Mouse (Mus musculus) right cerebral cortex, postnatal 25 days (tissue): ENCODE measurements around the gene Actr1a.

Source experiments
- DNase-seq: peaks from one replicate; pipeline ENCODE4 v3.0.0; 2022

Gene Actr1a

DNA sequence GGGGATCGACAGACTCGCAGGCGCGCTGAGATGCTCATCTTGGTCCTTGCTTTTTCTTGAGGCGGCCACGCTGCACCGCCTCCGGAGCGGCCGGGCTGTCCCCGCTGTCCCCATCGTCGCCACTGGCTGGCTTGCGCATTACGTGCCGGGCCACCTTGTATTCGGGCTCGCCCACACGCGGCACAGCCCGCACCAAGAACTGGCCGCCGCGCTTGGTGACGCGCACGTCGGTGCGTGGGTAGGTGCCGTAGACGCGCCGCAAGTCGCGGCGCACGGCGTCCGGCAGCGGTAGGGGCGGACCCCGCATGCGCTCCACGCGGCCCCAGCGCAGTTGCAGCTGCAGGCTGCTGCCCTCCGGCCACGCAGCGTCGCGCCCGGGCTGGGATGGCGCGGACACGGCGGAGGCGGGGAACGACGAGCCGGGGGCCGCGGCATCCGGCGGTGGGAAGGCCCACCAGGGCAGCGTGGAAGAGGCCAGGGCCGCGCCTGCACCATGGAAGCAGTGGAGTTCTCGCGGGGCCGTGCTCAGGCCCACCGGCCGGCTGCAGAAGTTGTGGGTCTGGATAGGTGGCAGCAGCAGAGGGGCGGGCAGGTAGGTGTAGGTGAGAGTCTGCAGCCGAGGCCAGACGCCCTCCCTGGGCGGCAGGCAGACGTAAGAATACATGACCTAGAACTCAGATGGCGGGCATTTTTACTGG, 46.6 kb downstream of the Actr1a start:
- DNase-seq, result peak; percentile 94

DNA sequence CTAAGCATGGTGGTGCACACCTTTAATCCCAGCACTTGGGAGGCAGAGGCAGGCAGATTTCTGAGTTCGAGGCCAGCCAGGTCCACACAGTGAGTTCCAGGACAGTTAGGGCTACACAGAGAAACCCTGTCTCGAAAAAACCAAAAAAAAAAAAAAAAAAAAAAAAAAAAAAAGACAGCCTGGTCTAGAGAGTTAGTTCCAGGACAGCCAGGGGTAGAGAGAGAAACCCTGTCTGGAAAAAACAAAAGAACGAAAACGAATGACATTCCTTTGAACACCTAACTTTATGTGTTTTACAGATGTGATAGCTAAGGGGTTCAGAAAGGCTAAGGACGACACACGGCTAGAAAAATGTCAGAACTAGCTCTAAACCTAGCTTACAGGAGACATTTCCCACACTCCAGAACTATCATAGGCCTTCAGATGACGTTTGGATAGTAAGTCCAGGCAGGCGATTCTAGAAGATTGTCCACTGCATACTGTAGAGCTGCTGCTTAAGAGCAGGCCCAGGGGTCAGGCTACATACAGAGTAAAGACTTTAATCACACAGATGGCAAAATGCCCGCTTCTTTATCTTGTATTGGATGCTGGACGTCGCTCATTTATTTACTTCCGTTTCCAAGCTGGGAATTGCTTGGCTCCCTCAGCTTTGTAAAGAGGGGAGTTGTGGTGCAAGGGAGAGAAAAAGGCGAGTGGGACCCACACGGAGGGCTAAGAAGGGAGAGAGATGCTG, 47.4 kb downstream of the Actr1a start:
- DNase-seq, result no peak

DNA sequence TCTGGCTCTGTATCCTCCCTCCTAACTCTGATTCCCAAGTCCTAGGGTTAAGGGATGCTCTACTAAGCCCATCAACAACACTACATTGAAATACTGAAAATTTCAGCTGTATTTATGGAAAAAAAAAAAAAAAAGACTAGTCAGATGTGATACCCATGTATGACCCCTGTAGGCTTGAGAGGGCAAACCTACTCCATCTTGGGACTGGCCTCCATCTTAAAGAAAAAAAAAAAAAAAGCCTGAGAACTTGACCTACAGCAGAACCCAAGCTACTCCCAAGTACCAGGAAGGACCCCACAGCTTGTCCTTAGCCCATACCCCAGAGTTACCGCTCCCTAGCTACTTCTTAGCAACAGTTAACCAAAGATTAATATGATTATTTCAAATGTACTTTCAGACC, 48.4 kb downstream of the Actr1a start:
- DNase-seq, result no peak

DNA sequence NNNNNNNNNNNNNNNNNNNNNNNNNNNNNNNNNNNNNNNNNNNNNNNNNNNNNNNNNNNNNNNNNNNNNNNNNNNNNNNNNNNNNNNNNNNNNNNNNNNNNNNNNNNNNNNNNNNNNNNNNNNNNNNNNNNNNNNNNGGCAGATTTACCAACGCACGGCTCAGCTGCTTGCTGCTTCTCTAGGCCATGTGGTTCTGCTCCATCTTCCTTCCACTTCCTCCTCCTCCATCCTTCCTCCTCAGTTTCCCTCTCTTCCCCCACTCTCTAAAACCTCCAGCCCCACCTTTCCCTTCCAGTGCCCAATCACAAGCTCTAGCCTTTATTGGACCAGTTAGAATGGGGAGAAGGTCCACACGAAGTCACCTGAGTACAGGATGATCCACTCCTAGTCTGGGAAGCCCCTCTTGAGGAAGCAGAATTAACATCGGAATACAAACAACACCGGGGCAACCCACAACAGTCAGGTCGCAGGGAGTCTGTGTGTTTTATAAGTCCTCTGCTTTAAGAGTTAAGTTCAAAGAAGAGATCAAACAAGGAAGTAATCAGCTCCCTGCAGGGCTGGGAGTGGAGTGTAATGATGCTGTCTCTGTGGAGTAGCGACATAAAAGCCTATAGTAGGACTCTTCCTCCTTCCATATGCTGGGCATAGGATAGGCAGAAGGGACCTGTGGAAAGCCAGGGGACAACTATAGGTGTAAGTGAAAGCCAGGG, 50.7 kb downstream of the Actr1a start:
- DNase-seq, result no peak

DNA sequence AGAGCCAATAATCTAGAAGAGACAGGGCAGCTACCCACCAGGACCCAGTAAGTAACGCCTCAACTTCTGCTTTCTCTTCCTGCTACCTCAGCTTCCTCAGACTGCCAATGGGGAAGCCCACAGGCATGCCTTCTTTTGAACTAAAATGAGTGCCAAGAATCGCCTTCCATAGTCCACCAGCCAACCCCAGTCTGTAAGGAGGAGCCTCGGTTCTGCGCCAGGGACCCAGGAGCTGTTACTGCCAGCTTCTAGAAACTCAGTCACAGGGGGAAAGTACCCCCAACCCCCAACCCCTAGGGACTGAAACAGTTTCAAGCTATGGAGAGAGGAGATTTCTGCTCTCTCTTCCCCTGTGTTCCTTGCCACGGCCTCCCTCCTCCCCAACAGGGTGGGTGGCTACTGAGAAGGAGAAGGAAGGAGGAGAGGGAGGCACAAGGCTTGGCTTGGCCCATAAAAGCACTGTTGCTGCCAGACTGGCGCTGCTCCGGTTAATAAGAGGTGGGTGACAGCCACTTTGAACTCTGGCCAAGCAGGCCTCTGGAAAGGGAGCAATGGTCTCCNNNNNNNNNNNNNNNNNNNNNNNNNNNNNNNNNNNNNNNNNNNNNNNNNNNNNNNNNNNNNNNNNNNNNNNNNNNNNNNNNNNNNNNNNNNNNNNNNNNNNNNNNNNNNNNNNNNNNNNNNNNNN, 56.1 kb downstream of the Actr1a start:
- DNase-seq, result no peak

DNA sequence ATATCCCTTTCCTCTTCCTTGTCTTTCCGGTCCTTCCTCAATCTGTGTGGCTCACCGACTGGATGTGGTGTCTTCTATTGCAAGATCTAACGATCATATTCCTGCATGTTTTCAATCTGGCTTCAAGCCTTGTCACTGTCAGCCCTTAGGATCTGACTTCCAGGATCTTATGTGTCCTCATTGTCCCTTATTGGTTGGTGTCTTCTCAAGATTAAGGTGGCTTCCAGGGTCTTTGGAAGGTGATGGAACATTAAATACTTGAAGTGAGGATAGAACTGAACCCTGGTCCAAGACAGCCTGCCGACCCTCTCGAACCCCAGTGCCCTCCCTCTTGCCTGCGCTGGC, 56.6 kb downstream of the Actr1a start:
- no peak for DNase-seq

DNA sequence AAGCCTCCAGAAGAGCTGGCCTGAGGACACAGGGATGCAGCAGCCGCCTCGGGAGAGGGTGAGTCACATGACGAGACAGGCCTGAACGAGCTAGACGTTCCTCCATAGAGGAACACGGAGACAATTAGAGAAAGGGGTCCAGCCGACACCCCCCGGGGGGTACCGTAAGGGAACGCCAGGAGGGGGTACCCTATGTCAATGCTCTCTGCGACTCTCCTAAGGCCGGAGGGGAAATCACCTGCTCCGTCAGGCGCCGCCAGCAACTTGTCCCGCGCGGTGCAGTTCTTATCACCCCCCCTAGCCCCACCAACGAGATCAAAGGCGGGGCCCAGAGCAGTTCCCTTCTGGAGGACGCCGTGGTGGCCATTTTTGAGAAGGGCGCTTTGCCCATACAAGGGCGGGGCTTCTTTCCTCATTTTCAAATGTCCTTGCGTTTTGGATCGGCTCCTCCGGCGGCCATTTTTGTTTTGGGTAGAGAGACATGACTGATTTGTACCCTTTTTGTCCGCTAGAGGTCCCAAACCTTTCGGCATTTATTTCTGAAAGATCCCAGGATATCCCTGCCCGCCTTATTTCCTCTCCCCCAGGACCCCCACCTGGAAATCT, 57.1 kb downstream of the Actr1a start, which contains the start of gene Cuedc2:
Gene Cuedc2, minus strand, starts transcription at position 372 of the 606 bp plus-strand sequence.
- DNase-seq, result peak; percentile 96

DNA sequence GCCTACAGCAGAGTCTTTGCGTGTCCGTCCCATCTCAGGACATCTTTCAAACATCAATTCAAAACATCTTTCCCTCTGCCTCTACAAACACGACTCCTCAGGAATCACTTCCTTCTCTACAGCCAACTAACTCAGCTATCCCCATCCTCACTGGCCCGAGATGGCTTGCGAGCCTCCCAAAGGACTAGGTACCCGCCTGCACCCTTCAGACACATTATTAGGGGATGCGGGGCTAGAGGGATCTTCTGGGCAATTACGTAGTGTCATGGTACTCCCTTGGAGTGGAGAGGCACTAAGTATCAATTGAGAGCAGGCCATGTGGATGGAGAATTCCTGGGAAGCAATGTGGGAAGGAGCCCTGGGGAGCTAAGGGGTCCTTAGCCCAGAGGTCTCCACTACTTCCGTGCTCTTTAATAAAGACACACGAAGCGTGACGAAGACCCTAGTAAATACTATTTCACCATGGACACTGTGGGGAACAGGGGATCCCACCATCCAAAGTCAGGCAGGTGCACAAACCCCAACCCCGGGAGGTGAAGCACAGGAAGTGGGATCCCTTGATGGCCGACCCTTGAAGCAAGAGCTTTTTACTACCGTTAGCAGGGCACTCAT, 57.7 kb downstream of the Actr1a start:
- DNase-seq, result no peak

DNA sequence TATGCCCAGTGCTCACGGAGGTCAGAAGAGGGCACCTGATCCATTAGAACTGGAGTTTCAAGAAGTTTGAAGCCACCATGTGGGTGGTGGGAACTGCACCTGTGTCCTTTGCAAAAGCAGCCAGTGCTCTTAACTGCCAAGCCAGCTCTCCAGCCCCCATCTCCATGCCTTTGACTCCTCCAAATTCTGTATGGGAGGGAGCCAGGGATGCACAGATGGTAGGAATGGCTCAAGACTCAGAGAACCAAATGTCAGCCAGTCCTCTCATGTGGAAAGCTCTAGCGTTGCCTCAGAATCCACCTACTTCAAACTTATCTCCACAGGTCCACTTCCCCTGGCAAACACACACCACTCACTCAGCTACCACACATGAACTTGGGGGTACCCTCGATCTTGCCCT, 61.6 kb downstream of the Actr1a start:
- no peak for DNase-seq

DNA sequence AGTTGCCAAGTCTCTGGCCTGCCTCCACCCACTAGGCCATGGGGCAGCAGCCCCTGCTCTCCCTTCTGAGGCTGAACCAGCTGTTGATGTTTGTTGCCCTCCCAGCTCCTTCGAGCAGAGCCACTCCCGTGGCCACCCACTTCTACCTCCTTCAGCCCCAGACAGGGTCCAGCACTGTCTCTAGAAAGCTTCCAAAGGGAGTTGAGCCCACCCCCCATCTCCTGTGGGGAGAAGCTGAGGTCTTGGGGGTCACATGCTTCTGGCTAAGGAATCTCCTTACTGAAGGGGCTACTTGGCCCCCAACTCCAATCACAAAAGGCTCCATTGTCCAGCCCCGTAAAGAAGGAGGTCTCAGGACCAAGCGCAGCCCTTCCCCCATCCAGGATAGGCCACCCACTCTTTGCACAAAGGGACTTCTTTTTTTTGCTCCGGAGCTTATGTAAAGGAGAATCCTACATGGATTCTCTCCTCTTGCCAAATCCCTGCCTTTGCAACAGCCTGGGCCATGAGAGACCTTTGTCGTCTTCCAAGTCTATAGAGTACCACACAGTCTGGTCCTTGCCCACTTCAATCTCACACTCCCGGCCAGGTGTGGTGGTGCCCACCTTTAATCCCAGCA, 62.7 kb downstream of the Actr1a start:
- no peak for DNase-seq

DNA sequence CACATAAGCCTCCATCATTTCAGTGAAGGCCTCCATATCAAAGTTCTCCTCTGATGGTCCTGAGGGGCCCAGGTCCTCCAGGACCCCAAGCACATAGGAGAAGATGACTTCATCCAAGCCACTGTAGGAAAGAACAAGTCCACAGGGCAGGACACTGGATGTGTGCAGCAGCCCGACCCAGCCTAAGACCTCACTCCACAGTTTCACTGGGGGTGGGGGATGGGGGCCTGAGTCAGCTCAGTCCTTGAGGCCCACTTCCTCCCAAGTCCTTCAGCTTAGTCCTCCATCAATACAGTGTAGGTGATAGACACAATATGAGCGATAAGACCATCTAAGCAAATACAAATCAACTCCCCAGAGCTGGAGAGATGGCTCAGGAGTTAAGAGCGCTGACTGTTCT, 63.6 kb downstream of the Actr1a start:
- no peak for DNase-seq

DNA sequence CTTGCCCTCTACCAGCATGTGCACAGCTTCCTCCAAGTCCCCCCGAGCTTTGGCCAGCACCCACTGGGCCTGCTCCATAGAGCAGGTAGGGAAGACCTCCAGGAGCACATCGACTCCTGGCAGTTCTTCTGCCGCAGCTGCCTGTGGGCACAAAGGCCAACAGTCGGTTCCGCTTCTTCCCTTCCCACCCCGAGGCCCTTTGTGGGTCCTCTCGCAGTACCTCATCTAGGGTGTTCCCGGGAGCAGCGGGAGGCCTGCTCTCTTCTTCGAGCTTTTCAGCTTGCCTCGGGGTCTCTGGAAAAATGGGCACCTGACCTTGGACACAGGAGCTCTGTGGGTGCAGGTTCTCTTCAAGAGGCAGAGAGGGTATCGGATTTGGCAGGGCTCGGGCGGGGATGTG, 64.2 kb downstream of the Actr1a start:
- DNase-seq, result no peak

DNA sequence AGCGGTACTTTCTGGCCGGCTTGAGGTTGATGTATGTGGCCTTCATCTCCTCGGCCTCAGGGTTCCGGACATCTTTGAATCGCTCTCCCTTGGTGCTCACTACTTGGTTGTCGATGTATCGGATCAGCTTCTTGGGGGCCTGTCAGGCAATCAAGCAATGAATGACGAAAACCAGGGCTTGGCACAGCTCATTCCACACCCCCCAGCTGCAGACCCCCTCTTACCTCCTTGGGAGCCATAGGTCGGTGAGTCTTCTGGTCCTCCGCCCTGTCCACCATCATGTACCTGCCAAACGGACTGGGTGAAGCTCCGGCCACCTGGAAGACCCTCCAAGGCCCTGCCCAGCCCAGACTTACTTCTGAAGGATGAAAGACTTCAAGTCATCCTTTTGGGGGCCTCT, 64.9 kb downstream of the Actr1a start:
- no peak for DNase-seq

DNA sequence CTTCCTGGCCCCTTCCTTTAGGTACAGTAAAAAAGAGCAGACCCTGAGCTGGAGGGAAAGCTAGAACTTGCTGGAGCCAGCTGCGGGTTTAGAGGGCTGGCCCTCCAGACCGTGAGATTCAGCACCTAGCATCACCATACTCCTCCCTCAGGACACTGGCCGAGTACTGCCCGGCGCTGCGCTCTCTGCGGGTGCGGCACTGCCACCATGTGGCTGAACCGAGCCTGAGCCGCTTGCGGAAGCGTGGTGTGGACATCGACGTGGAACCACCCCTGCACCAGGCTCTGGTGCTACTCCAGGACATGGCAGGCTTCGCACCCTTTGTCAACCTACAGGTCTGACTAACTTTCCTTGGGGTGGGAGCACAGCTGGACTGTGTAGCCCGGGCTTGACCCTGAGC, 65.6 kb downstream of the Actr1a start:
- peak; percentile 82 for DNase-seq

DNA sequence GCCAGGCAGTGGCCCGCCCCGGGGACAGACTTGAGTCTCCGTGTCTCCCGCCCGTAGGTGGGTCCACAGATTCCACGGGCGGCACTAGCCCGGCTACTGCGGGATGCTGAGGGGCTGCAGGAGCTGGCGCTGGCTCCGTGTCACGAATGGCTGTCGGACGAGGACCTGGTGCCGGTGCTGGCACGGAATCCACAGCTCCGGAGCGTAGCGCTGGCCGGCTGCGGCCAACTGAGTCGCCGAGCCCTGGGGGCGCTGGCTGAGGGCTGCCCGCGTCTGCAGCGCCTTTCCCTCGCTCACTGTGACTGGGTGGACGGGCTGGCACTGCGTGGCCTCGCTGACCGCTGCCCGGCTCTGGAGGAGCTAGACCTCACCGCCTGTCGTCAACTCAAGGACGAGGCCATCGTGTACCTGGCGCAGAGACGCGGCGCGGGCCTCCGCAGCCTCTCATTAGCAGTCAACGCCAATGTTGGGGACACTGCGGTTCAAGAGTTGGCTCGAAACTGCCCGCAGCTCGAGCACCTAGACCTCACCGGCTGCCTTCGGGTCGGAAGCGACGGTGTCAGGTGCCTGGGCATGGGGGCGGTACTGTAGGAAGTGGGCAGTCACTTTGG, 66.4 kb downstream of the Actr1a start:
- no peak for DNase-seq

DNA sequence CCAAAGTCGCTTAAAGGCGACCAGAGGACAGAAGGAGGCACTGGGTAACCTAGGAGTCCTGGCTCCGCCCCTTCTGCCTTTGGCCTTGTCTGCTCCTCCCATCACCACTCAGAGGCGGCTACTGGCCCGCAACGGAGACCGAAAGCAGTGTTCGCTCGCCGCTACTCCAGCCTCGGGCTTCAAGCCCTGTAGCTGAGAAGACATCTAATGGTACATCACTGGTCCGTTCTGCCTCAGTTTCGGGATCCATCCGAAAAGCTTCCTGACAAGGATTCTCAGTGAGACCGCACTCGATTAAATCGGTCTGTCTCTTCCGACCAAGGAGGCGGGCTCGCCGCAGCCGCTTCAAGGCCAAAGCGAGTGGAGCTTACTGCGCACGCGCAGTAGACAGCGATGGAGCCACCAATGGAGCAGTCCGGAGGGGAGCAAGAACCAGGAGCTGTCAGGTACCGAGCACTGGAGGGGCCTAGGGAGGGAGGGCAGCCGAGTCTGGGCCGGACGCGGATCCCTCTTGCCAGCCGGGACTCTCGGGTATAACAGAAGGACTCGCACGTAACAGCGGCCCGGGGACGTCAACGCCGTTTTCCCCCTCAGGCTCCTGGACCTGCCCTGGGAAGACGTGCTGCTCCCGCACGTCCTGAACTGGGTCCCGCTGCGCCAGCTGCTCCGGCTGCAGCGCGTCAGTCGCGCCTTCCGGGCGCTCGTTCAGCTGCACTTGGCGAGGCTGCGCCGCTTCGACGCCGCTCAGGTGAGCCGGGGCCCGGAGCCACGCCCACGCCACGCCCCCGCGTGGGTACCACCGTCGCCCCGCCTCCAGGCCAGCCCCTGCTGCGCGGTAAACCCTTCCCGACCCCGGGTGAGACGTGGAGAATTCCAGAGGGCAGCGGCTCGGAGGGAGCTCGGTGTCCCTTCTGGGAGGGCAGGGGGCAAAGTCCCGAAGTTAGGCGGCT, 67.2 kb downstream of the Actr1a start, which contains the start of gene Fbxl15:
Gene Fbxl15, plus strand, starts transcription at position 104 of the 950 bp plus-strand sequence.
- DNase-seq, result peak; percentile 96

DNA sequence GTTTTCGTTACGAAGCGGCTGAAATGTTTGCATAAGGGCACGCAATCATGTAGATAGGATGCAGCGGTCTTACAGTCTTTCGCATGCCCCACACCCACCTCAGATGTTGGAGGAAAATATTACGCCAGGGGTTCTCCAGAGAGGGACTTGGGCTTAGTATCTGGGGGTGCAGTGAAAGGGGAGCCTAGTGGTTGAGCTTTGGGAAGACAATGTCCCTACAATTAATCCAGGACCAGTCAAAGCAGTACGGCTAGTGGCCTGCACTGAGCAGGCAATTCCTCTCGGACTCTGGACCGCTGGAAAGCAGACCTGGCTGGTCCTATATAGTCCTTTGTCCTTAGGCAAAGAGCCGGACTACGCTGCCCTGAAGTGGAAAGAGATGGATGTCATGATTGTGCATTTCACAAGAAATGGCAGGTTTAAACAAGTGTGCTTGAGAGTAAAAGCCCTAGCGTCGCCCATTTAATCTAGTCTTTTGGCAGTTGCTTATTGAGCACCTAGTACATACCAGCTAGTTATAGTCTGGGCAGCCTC, 68.0 kb downstream of the Actr1a start:
- DNase-seq, result no peak
